Mouse (Mus musculus): ENCODE results near the gene Lrrfip1. TPM values are rescaled to one million over a fixed set of nuclear protein-coding genes. Genes with fewer than 3 reads are reported as not detected.

Lrrfip1 gene
- polyA plus RNA-seq, 1 experiment = 0.63 TPM

GRCm38 (mm10) chr1:91062363-91062762, 63.8 kb downstream of the Lrrfip1 start:
- no peak overlapping the region for H3K4me3 ChIP-seq (ENCODE audit: control insufficient read depth, low read depth, low read length)
- no peak for TF ChIP-seq POLR2A (IDR thresholded peaks at IDR 0.05; ENCODE audit: control insufficient read depth, low read depth, low read length)
- no peak for TF ChIP-seq CTCF (IDR thresholded peaks at IDR 0.05; ENCODE audit: control insufficient read depth, insufficient read depth, insufficient replicate concordance, low read depth, low read length)
- H3K27me3 ChIP-seq (ENCODE audit: control insufficient read depth, insufficient read depth, low read length) = no peaks in the 10 kb centered on the region
- peaks cover 7% of the 10 kb centered on the region for H3K4me1 ChIP-seq (ENCODE audit: control insufficient read depth, insufficient read depth, low read length)
- H3K27ac ChIP-seq (ENCODE audit: control insufficient read depth, insufficient read depth, low read depth, low read length) = no peak overlapping the region
- no peaks in the 10 kb centered on the region for H3K36me3 ChIP-seq (ENCODE audit: control insufficient read depth, insufficient read depth, low read length)

- no peak for TF ChIP-seq POLR2A (IDR thresholded peaks at IDR 0.05; ENCODE audit: control insufficient read depth, low read depth, low read length)
- TF ChIP-seq CTCF (IDR thresholded peaks at IDR 0.05; ENCODE audit: control insufficient read depth, insufficient read depth, insufficient replicate concordance, low read depth, low read length) = no peak
- no peaks in the 10 kb centered on the region for H3K36me3 ChIP-seq (ENCODE audit: control insufficient read depth, insufficient read depth, low read length)
- H3K4me3 ChIP-seq (ENCODE audit: control insufficient read depth, low read depth, low read length) = no peak overlapping the region
- H3K27ac ChIP-seq (ENCODE audit: control insufficient read depth, insufficient read depth, low read depth, low read length) = no peak overlapping the region
- H3K4me1 ChIP-seq (ENCODE audit: control insufficient read depth, insufficient read depth, low read length) = peaks cover 7% of the 10 kb centered on the region
- H3K27me3 ChIP-seq (ENCODE audit: control insufficient read depth, insufficient read depth, low read length) = no peaks in the 10 kb centered on the region
Measured at GRCm38 (mm10) chr1:91064053-91064452, 65.5 kb downstream of the Lrrfip1 start.

- no peaks in the 10 kb centered on the region for H3K36me3 ChIP-seq (ENCODE audit: control insufficient read depth, insufficient read depth, low read length)
- no peaks in the 10 kb centered on the region for H3K27me3 ChIP-seq (ENCODE audit: control insufficient read depth, insufficient read depth, low read length)
- peaks cover 7% of the 10 kb centered on the region for H3K4me1 ChIP-seq (ENCODE audit: control insufficient read depth, insufficient read depth, low read length)
- TF ChIP-seq POLR2A (IDR thresholded peaks at IDR 0.05; ENCODE audit: control insufficient read depth, low read depth, low read length) (no peak), CTCF (IDR thresholded peaks at IDR 0.05; ENCODE audit: control insufficient read depth, insufficient read depth, insufficient replicate concordance, low read depth, low read length) (no peak)
- no peak overlapping the region for H3K27ac ChIP-seq (ENCODE audit: control insufficient read depth, insufficient read depth, low read depth, low read length)
- H3K4me3 ChIP-seq (ENCODE audit: control insufficient read depth, low read depth, low read length) = no peak overlapping the region
Measured at GRCm38 (mm10) chr1:91064903-91065525, 66.5 kb downstream of the Lrrfip1 start.

- Histone ChIP-seq H3K36me3 (ENCODE audit: control insufficient read depth, insufficient read depth, low read length) (no peaks in the 10 kb centered on the region), H3K27me3 (ENCODE audit: control insufficient read depth, insufficient read depth, low read length) (no peaks in the 10 kb centered on the region), H3K4me3 (ENCODE audit: control insufficient read depth, low read depth, low read length) (no peak overlapping the region), H3K4me1 (ENCODE audit: control insufficient read depth, insufficient read depth, low read length) (peaks cover 7% of the 10 kb centered on the region), H3K27ac (ENCODE audit: control insufficient read depth, insufficient read depth, low read depth, low read length) (no peak overlapping the region)
- TF ChIP-seq POLR2A (IDR thresholded peaks at IDR 0.05; ENCODE audit: control insufficient read depth, low read depth, low read length) (no peak), CTCF (IDR thresholded peaks at IDR 0.05; ENCODE audit: control insufficient read depth, insufficient read depth, insufficient replicate concordance, low read depth, low read length) (no peak)
Measured at GRCm38 (mm10) chr1:91066061-91066460, 67.5 kb downstream of the Lrrfip1 start.

GRCm38 (mm10) chr1:91066599-91066998, 68.1 kb downstream of the Lrrfip1 start:
- TF ChIP-seq POLR2A (IDR thresholded peaks at IDR 0.05; ENCODE audit: control insufficient read depth, low read depth, low read length) = no peak
- no peak for TF ChIP-seq CTCF (IDR thresholded peaks at IDR 0.05; ENCODE audit: control insufficient read depth, insufficient read depth, insufficient replicate concordance, low read depth, low read length)
- Histone ChIP-seq H3K4me3 (ENCODE audit: control insufficient read depth, low read depth, low read length) (no peak overlapping the region), H3K4me1 (ENCODE audit: control insufficient read depth, insufficient read depth, low read length) (peaks cover 7% of the 10 kb centered on the region), H3K27me3 (ENCODE audit: control insufficient read depth, insufficient read depth, low read length) (no peaks in the 10 kb centered on the region), H3K36me3 (ENCODE audit: control insufficient read depth, insufficient read depth, low read length) (no peaks in the 10 kb centered on the region), H3K27ac (ENCODE audit: control insufficient read depth, insufficient read depth, low read depth, low read length) (no peak overlapping the region)

- Histone ChIP-seq H3K27ac (ENCODE audit: control insufficient read depth, insufficient read depth, low read depth, low read length) (no peak overlapping the region), H3K27me3 (ENCODE audit: control insufficient read depth, insufficient read depth, low read length) (no peaks in the 10 kb centered on the region), H3K4me1 (ENCODE audit: control insufficient read depth, insufficient read depth, low read length) (peaks cover 7% of the 10 kb centered on the region), H3K36me3 (ENCODE audit: control insufficient read depth, insufficient read depth, low read length) (no peaks in the 10 kb centered on the region), H3K4me3 (ENCODE audit: control insufficient read depth, low read depth, low read length) (no peak overlapping the region)
- TF ChIP-seq CTCF (IDR thresholded peaks at IDR 0.05; ENCODE audit: control insufficient read depth, insufficient read depth, insufficient replicate concordance, low read depth, low read length) (no peak), POLR2A (IDR thresholded peaks at IDR 0.05; ENCODE audit: control insufficient read depth, low read depth, low read length) (no peak)
Measured at GRCm38 (mm10) chr1:91067716-91068115, 69.2 kb downstream of the Lrrfip1 start.

GRCm38 (mm10) chr1:91069575-91069974, 71.0 kb downstream of the Lrrfip1 start:
- Histone ChIP-seq H3K4me3 (ENCODE audit: control insufficient read depth, low read depth, low read length) (no peak overlapping the region), H3K36me3 (ENCODE audit: control insufficient read depth, insufficient read depth, low read length) (no peaks in the 10 kb centered on the region), H3K27ac (ENCODE audit: control insufficient read depth, insufficient read depth, low read depth, low read length) (no peak overlapping the region), H3K4me1 (ENCODE audit: control insufficient read depth, insufficient read depth, low read length) (peaks cover 3% of the 10 kb centered on the region), H3K27me3 (ENCODE audit: control insufficient read depth, insufficient read depth, low read length) (no peaks in the 10 kb centered on the region)
- TF ChIP-seq CTCF (IDR thresholded peaks at IDR 0.05; ENCODE audit: control insufficient read depth, insufficient read depth, insufficient replicate concordance, low read depth, low read length) = no peak
- no peak for TF ChIP-seq POLR2A (IDR thresholded peaks at IDR 0.05; ENCODE audit: control insufficient read depth, low read depth, low read length)
